Mouse (Mus musculus) testis, adult 2 months (tissue): ENCODE measurements around the gene C1s1. TPM values are rescaled to one million over a fixed set of nuclear protein-coding genes. Genes with fewer than 3 reads are reported as not detected.
A peak's percentile ranks its signal among the peaks of the same experiment; 100 is the strongest.
"Not testable (repeated sequence)": the region's sequence is repeated elsewhere in the genome, so short reads cannot be mapped to it uniquely, and the experiment has no call there.

Source experiments
- H3K27ac ChIP-seq: fragments of 200-500 bp; 2 replicates; pipeline ENCODE4 v1.5.1; 2012; ENCODE audit warnings: low read depth, low read length; ENCODE audit not compliant: control insufficient read depth, insufficient read depth
- H3K27me3 ChIP-seq: fragments of 200-500 bp; 2 replicates; pipeline ENCODE4 v1.6.1; 2012; ENCODE audit warnings: mild to moderate bottlenecking, low read length, moderate library complexity; ENCODE audit not compliant: control insufficient read depth, insufficient read depth
- H3K36me3 ChIP-seq: fragments of 200-500 bp; 2 replicates; pipeline ENCODE4 v1.6.1; 2012; ENCODE audit warnings: mild to moderate bottlenecking, low read length; ENCODE audit not compliant: control insufficient read depth, insufficient read depth
- H3K4me1 ChIP-seq: fragments of 200-500 bp; 2 replicates; pipeline ENCODE4 v1.6.1; 2012; ENCODE audit warnings: low read length; ENCODE audit not compliant: control insufficient read depth, insufficient read depth
- H3K4me3 ChIP-seq: fragments of 200-500 bp; 2 replicates; pipeline ENCODE4 v1.5.1; 2012; ENCODE audit warnings: low read depth, mild to moderate bottlenecking, low read length, moderate library complexity, mixed read lengths; ENCODE audit not compliant: control insufficient read depth
- CTCF ChIP-seq: fragments of 200-500 bp; IDR thresholded peaks from 2 replicates; pipeline ENCODE4 v1.5.1; 2012; ENCODE audit warnings: low read depth, mild to moderate bottlenecking, inconsistent platforms, low read length, moderate library complexity; ENCODE audit not compliant: control insufficient read depth, insufficient read depth, insufficient replicate concordance
- POLR2A ChIP-seq: fragments of 200-500 bp; IDR thresholded peaks from 2 replicates; pipeline ENCODE4 v1.6.1; 2012; ENCODE audit warnings: low read depth, mild to moderate bottlenecking, inconsistent platforms, low read length, moderate library complexity; ENCODE audit not compliant: control insufficient read depth
- polyA plus RNA-seq: library from polyadenylated mRNA; depleted of rRNA; stranded (reverse); fragments of >200 nt; gene quantifications from 2 replicates; pipeline ENCODE4 v1.2.3, GENCODE M21; 2012

The C1s1 gene
- polyA plus RNA-seq, 1 experiment = 10.5 TPM

GRCm38 (mm10) chr6:124570026-124570425 is 27.9 kb upstream of the C1s1 start, which contains the start of gene C1rb:
TSS of gene C1rb (plus strand) at chr6:124570294.
- Histone ChIP-seq H3K4me1 (no peaks in the 10 kb centered on the region; the same call in 1 of the 2 replicates), H3K4me3 (no peak within 1 kb of the TSS)

DNA sequence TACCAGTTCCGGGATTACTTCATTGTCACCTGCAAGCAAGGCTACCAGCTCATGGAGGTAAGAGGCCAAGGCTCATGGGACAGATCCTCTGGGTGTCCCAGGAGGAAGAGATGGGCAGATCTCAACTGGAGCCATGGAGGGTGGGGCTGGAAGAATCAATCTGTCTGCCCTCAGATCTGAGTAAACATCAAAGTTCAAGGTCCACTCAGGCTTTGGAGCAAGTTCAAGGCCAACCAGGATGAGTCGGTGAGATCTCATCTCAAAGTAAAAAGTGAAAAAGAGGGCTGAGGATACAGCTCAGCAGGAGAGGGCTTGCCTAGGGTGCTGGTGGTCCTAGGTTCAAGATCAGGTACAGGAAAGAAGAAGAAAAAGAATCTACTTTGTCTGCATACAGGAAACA is 19.5 kb upstream of the C1s1 start:
- not testable (repeated sequence) for H3K36me3 ChIP-seq, H3K27ac ChIP-seq, H3K4me1 ChIP-seq, H3K27me3 ChIP-seq, H3K4me3 ChIP-seq

More at GRCm38 (mm10) chr6:124570026-124570425, 27.9 kb upstream of the C1s1 start, which contains the start of gene C1rb:
- H3K27ac ChIP-seq = no peak within 1 kb of the TSS
- H3K27me3 ChIP-seq = no peaks in the 10 kb centered on the region
- H3K36me3 ChIP-seq = no peaks in the 10 kb centered on the region
- TF ChIP-seq POLR2A (no peak), CTCF (peak; percentile 61)

DNA sequence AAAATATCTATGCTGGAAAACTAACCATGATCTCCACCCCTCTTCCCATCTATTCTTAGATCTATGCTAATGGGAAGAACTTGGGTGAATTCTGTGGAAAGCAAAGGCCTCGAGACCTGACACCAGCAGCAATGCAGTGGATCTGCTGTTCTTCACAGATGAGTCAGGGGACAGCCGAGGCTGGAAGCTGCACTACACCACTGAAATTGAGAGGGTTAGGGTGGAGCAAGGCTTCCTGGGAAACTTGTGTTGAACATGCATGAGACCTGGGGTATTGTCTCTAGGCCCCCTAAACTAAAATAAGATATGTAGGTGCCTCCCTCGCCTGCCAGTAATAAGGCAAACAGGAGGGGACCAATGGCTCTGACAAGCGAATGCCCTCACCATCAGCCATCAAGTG is 19.0 kb upstream of the C1s1 start:
- H3K27ac ChIP-seq, H3K36me3 ChIP-seq, H3K4me3 ChIP-seq, H3K4me1 ChIP-seq, H3K27me3 ChIP-seq: not testable (repeated sequence)

- H3K4me1 ChIP-seq, H3K27me3 ChIP-seq, H3K27ac ChIP-seq, H3K4me3 ChIP-seq, H3K36me3 ChIP-seq: not testable (repeated sequence)
Observed at GRCm38 (mm10) chr6:124555956-124556355, 13.8 kb upstream of the C1s1 start.

GRCm38 (mm10) chr6:124552766-124553165 is 10.6 kb upstream of the C1s1 start:
- Histone ChIP-seq H3K4me3 (peak overlapping the region; percentile 32), H3K27me3 (no peaks in the 10 kb centered on the region), H3K36me3 (no peaks in the 10 kb centered on the region)

GRCm38 (mm10) chr6:124549023-124549550 is 6.9 kb upstream of the C1s1 start:
- no peak for TF ChIP-seq POLR2A
- no peak for TF ChIP-seq CTCF
- H3K36me3 ChIP-seq = no peaks in the 10 kb centered on the region
- H3K4me1 ChIP-seq = no peaks in the 10 kb centered on the region
- H3K4me3 ChIP-seq = no peak overlapping the region
- H3K27ac ChIP-seq = no peak overlapping the region
- H3K27me3 ChIP-seq = no peaks in the 10 kb centered on the region

More at GRCm38 (mm10) chr6:124552766-124553165, 10.6 kb upstream of the C1s1 start:
- no peaks in the 10 kb centered on the region for H3K4me1 ChIP-seq
- H3K27ac ChIP-seq = no peak overlapping the region
- TF ChIP-seq POLR2A (no peak), CTCF (no peak)

- H3K4me1 ChIP-seq, H3K36me3 ChIP-seq, H3K27me3 ChIP-seq, H3K4me3 ChIP-seq, H3K27ac ChIP-seq: not testable (repeated sequence)
Observed at GRCm38 (mm10) chr6:124547979-124548378, 5.8 kb upstream of the C1s1 start.

DNA sequence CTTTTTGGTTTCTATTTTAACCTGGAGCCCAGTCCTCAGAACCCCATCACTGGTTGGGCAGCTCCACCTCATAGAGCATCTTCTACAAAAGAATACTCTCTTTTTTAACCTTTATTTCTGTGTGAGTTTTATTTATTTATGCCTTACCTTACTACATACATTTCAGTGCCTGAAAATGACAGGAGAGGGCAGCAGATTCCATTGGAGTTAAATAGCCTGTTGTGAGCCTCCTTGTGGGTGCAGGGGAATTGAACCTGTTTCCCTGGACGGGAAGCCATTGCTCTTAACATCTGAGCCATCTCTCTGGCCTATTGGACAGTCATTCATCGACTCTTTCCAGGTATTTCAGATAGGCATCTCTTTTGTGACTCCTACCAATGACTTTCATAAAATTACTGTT is 3.3 kb upstream of the C1s1 start:
- H3K4me1 ChIP-seq = no peaks in the 10 kb centered on the region
- no peak overlapping the region for H3K27ac ChIP-seq
- H3K27me3 ChIP-seq = no peaks in the 10 kb centered on the region
- TF ChIP-seq CTCF (no peak), POLR2A (no peak)
- no peaks in the 10 kb centered on the region for H3K36me3 ChIP-seq
- no peak overlapping the region for H3K4me3 ChIP-seq

- no peaks in the 10 kb centered on the region for H3K4me1 ChIP-seq
- H3K36me3 ChIP-seq = no peaks in the 10 kb centered on the region
- no peak overlapping the region for H3K27ac ChIP-seq
- TF ChIP-seq CTCF (no peak), POLR2A (no peak)
- H3K4me3 ChIP-seq = no peak overlapping the region
- no peaks in the 10 kb centered on the region for H3K27me3 ChIP-seq
Observed at GRCm38 (mm10) chr6:124544466-124544865, 2.3 kb upstream of the C1s1 start.

DNA sequence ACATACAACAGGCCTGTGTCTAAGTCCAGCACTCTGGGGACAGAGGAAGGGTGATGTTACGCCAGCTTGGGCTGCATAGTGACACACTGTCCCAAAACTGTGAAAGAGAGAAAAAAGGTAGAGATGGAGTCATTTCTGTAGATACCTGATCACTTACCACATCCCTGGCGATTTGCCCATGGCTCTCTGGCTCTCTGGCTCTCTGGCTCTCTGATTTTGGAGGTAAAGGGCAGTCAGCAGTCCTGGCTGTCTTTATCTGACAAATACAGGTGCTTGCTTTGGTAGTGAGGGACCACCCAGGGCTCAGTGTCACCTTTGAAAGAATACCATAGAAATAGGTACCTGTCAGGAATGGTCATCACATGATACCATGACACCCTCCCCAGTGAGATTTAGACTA is 983 bp downstream of the C1s1 start:
- H3K36me3 ChIP-seq, H3K27ac ChIP-seq: not testable (repeated sequence)

GRCm38 (mm10) chr6:124536125-124536829 is 5.9 kb downstream of the C1s1 start:
- H3K27me3 ChIP-seq, H3K4me1 ChIP-seq, H3K27ac ChIP-seq, H3K4me3 ChIP-seq, H3K36me3 ChIP-seq: not testable (repeated sequence)

More for the DNA sequence above, 983 bp downstream of the C1s1 start:
- H3K4me1 ChIP-seq, H3K4me3 ChIP-seq, H3K27me3 ChIP-seq: not testable (repeated sequence)
